Mouse (Mus musculus) myocyte (in vitro differentiated cells): ENCODE results near the gene Dync1h1.

Source experiments
- CEBPB ChIP-seq: IDR thresholded peaks from 2 replicates; pipeline ENCODE4 v1.6.1; 2011; ENCODE audit warnings: mild to moderate bottlenecking, moderate library complexity; ENCODE audit not compliant: poor library complexity, insufficient read depth, severe bottlenecking
- E2F4 ChIP-seq: IDR thresholded peaks from one replicate; pipeline ENCODE4 v1.6.1; 2011; ENCODE audit warnings: mild to moderate bottlenecking, control low read depth, moderate library complexity; ENCODE audit not compliant: insufficient read depth
- MAX ChIP-seq: IDR thresholded peaks from one replicate; pipeline ENCODE4 v1.6.1; 2011; ENCODE audit warnings: low read depth, mild to moderate bottlenecking, control low read depth
- MYOD1 ChIP-seq, 3 experiments: IDR thresholded peaks; one replicate each; pipeline ENCODE4 v1.6.1; 2011; ENCODE audit warnings: control low read depth in 2 of 3, low read depth in 2 of 3, mild to moderate bottlenecking in 2 of 3, moderate library complexity in 1 of 3; ENCODE audit not compliant: insufficient read length in 2 of 3, control insufficient read depth in 1 of 3
- MYOG ChIP-seq, 3 experiments: IDR thresholded peaks; one replicate each; pipeline ENCODE4 v1.6.1; 2011; ENCODE audit warnings: control low read depth in 2 of 3, low read depth in 2 of 3, mild to moderate bottlenecking in 2 of 3; ENCODE audit not compliant: insufficient read length in 2 of 3, control insufficient read depth in 1 of 3, insufficient read depth in 1 of 3
- POLR2A ChIP-seq: IDR thresholded peaks from one replicate; pipeline ENCODE4 v1.6.1; 2011; ENCODE audit warnings: low read depth, mild to moderate bottlenecking, control low read depth, moderate library complexity; ENCODE audit not compliant: insufficient read length
- POLR2AphosphoS2 ChIP-seq: IDR thresholded peaks from one replicate; pipeline ENCODE4 v1.6.1; 2011; ENCODE audit warnings: low read depth, control low read depth; ENCODE audit not compliant: insufficient read length
- REST ChIP-seq: IDR thresholded peaks from one replicate; pipeline ENCODE4 v1.6.1; 2011; ENCODE audit warnings: mild to moderate bottlenecking, control low read depth, moderate library complexity; ENCODE audit not compliant: insufficient read depth, insufficient read length
- SRF ChIP-seq: IDR thresholded peaks from one replicate; pipeline ENCODE4 v1.6.1; 2011; ENCODE audit warnings: low read depth; ENCODE audit not compliant: control insufficient read depth, insufficient read length
- TCF3 ChIP-seq: IDR thresholded peaks from one replicate; pipeline ENCODE4 v1.6.1; 2011; ENCODE audit warnings: low read depth, control low read depth; ENCODE audit not compliant: insufficient read length
- USF1 ChIP-seq: IDR thresholded peaks from one replicate; pipeline ENCODE4 v1.6.1; 2011; ENCODE audit warnings: low read depth, mild to moderate bottlenecking, control low read depth, moderate library complexity

- no peak for TF ChIP-seq POLR2A
- TF ChIP-seq E2F4: no peak
- TF ChIP-seq MYOG (IDR thresholded peaks at IDR 0.05; ENCODE audit: control insufficient read depth in 1 of 3, insufficient read depth in 1 of 3, insufficient read length in 2 of 3, low read depth in 2 of 3): no peak
- no peak for TF ChIP-seq SRF
- no peak for TF ChIP-seq MAX
- TF ChIP-seq MYOD1 (IDR thresholded peaks at IDR 0.05; ENCODE audit: control insufficient read depth in 1 of 3, insufficient read length in 2 of 3, low read depth in 2 of 3): no peak
- no peak for TF ChIP-seq USF1
- no peak for TF ChIP-seq POLR2AphosphoS2
- TF ChIP-seq TCF3: no peak
- no peak for TF ChIP-seq CEBPB
- no peak for TF ChIP-seq REST
These were observed 112.5 kb downstream of the Dync1h1 start for GRCm38 (mm10) chr12:110713784-110714183.
